Mouse (Mus musculus): ENCODE results near the gene Ush1g.

Gene Ush1g

GRCm38 (mm10) chr11:115272894-115273498 is 48.8 kb downstream of the Ush1g start:
- ChIA-PET CTCF (interaction anchor here (0.5 to 10.0 kb wide), 6 partner anchors 15 to 81 kb away, joined by 4 to 112 read pairs (median 6); no protein-coding TSS in a partner anchor), POLR2A (interaction anchor here in 1 of 4 experiments (1.0 to 2.0 kb wide), 3 partner anchors 15 to 109 kb away, joined by 3 to 5 read pairs (median 3); partner anchors contain the start of gene Slc9a3r1)

GRCm38 (mm10) chr11:115271481-115271880 is 50.4 kb downstream of the Ush1g start:
- POLR2A ChIA-PET = interaction anchor here (0.6 to 1.8 kb wide), 11 partner anchors 10 to 343 kb away, joined by 3 to 5 read pairs (median 3); partner anchors contain the start of gene Fads6 (in 1 of the 4)

GRCm38 (mm10) chr11:115271052-115271451 is 50.8 kb downstream of the Ush1g start:
- POLR2A ChIA-PET = interaction anchor here (0.6 to 1.8 kb wide), 11 partner anchors 9 to 344 kb away, joined by 3 to 5 read pairs (median 3); partner anchors contain the start of gene Fads6 (in 1 of the 4)
- CTCF ChIA-PET = interaction anchor here in 3 of 4 experiments (0.8 to 10.0 kb wide), 8 partner anchors 27 to 111 kb away, joined by 3 to 112 read pairs (median 6); partner anchors contain the start of gene Fads6 (in 1 of the 3)

More at GRCm38 (mm10) chr11:115271481-115271880, 50.4 kb downstream of the Ush1g start:
- CTCF ChIA-PET = interaction anchor here (0.7 to 10.0 kb wide), 10 partner anchors 26 to 112 kb away, joined by 3 to 112 read pairs (median 4); partner anchors contain the start of gene Fads6 (in 1 of the 4)

- ChIA-PET CTCF (interaction anchor here in 3 of 4 experiments (0.7 to 10.0 kb wide), 10 partner anchors 11 to 111 kb away, joined by 3 to 122 read pairs (median 4); partner anchors contain the start of gene Slc9a3r1 (in 2 of the 3)), POLR2A (interaction anchor here in 2 of 4 experiments (0.9 to 1.8 kb wide), 3 partner anchors 69 to 117 kb away, joined by 3 to 4 read pairs (median 3); no protein-coding TSS in a partner anchor)
Observed at GRCm38 (mm10) chr11:115270148-115270861, 51.5 kb downstream of the Ush1g start.

GRCm38 (mm10) chr11:115269330-115270066 is 52.3 kb downstream of the Ush1g start:
- POLR2A ChIA-PET = interaction anchor here in 3 of 4 experiments (0.7 to 3.9 kb wide), 7 partner anchors 19 to 94 kb away, joined by 3 to 31 read pairs (median 4); no protein-coding TSS in a partner anchor

GRCm38 (mm10) chr11:115267958-115268357 is 53.9 kb downstream of the Ush1g start:
- ChIA-PET POLR2A (interaction anchor here (0.6 to 5.0 kb wide), 27 partner anchors 8 to 246 kb away, joined by 3 to 42 read pairs (median 6); partner anchors contain the start of genes Fdxr (in 4 of the 4), Nat9 (in 2 of the 4), Slc9a3r1 (in 2 of the 4) and Tmem104 (in 2 of the 4)), CTCF (interaction anchor here (0.7 to 10.0 kb wide), 20 partner anchors 9 to 129 kb away, joined by 3 to 122 read pairs (median 4); partner anchors contain the start of genes Fdxr (in 2 of the 4), Fads6 (in 1 of the 4) and Slc9a3r1 (in 1 of the 4))

More at GRCm38 (mm10) chr11:115269330-115270066, 52.3 kb downstream of the Ush1g start:
- CTCF ChIA-PET = interaction anchor here (0.7 to 10.0 kb wide), 10 partner anchors 12 to 106 kb away, joined by 3 to 122 read pairs (median 18); partner anchors contain the start of gene Slc9a3r1 (in 2 of the 4)

GRCm38 (mm10) chr11:115267061-115267883 is 54.6 kb downstream of the Ush1g start, which contains the start of gene Grin2c:
Gene Grin2c (minus strand): TSS chr11:115267243.
- POLR2A ChIA-PET = interaction anchor here (0.6 to 5.0 kb wide), 39 partner anchors 9 to 246 kb away, joined by 3 to 42 read pairs (median 5); partner anchors contain the start of genes Fdxr (in 4 of the 4), Nat9 (in 2 of the 4), Slc9a3r1 (in 2 of the 4) and Tmem104 (in 2 of the 4)
- CTCF ChIA-PET = interaction anchor here (0.6 to 10.0 kb wide), 28 partner anchors 9 to 1525 kb away, joined by 3 to 122 read pairs (median 6); partner anchors contain the start of genes Fdxr (in 2 of the 4) and Slc9a3r1 (in 2 of the 4)

GRCm38 (mm10) chr11:115266400-115266778 is 55.5 kb downstream of the Ush1g start:
- CTCF ChIA-PET = interaction anchor here (0.5 to 10.0 kb wide), 40 partner anchors 8 to 183 kb away, joined by 3 to 122 read pairs (median 4); partner anchors contain the start of genes Fdxr (in 3 of the 4) and Slc9a3r1 (in 1 of the 4)
- POLR2A ChIA-PET = interaction anchor here (0.6 to 5.0 kb wide), 37 partner anchors 8 to 106 kb away, joined by 3 to 42 read pairs (median 5); partner anchors contain the start of genes Fdxr (in 4 of the 4), Nat9 (in 1 of the 4), Slc9a3r1 (in 1 of the 4) and Tmem104 (in 1 of the 4)

GRCm38 (mm10) chr11:115265771-115266399 is 56.0 kb downstream of the Ush1g start:
- ChIA-PET CTCF (interaction anchor here (0.5 to 10.0 kb wide), 38 partner anchors 8 to 182 kb away, joined by 3 to 122 read pairs (median 4); partner anchors contain the start of genes Fdxr (in 2 of the 4) and Slc9a3r1 (in 2 of the 4)), POLR2A (interaction anchor here (0.5 to 5.0 kb wide), 38 partner anchors 8 to 594 kb away, joined by 3 to 42 read pairs (median 4); partner anchors contain the start of genes Fdxr (in 4 of the 4), Nat9 (in 1 of the 4), Slc9a3r1 (in 1 of the 4) and Tmem104 (in 1 of the 4))

All from embryonic stem cell, embryonic (primary cell).